ENCODE assay signal across 3 mouse cellular contexts in the genomic region with DNA sequence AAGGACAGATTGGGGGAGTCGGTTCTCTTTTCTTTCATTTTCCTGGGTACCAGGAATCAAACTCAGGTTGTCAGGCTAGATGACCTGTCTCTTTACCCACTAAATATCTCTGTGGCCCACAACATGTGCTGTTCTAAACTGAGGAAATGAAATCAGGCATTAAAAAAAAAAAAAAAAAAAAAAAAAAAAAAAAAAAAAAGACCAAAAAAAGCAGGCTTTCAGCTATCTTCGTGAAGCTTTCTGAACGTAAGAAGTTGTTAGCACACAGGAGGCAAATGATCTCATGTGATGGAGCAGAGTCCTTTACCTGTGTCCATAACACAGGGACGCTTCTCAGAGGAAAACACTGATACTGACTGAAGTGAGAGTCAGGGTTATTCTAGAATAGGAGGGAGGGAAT.
TF ChIP-seq lines count a peak whose summit lies in the region.

No protein-coding gene starts in this region.

TF ChIP-seq in CH12.LX, 34 proteins besides CTCF, POLR2A, EP300 and RAD21:
- no peak for TF ChIP-seq ZKSCAN1 (IDR thresholded peaks at IDR 0.05; ENCODE audit: borderline replicate concordance, low read depth, low read length)
- TF ChIP-seq ZNF384 (IDR thresholded peaks at IDR 0.05; ENCODE audit: low read depth, low read length): peak; percentile 50; the same call in 1 of the 2 replicates
TF ChIP-seq in CH12.LX: peak in this region for 1.

TF ChIP-seq in ES-E14, 5 proteins besides CTCF, POLR2A, EP300 and RAD21:
- TF ChIP-seq ZNF384 (IDR thresholded peaks at IDR 0.05; ENCODE audit: low read depth, low read length) (0 out of 2 replicates have a peak, but pooled peaks have one; percentile 44), MAFK (IDR thresholded peaks at IDR 0.05; ENCODE audit: insufficient read depth, low read depth, low read length) (no peak)

TF ChIP-seq in MEL, 35 proteins besides CTCF, POLR2A, EP300 and RAD21:
- peak; percentile 63; the same call in 1 of the 2 replicates for TF ChIP-seq ZNF384 (IDR thresholded peaks at IDR 0.05; ENCODE audit: low read depth, low read length)
- no peak for TF ChIP-seq ZC3H11A (IDR thresholded peaks at IDR 0.05; ENCODE audit: low read depth, low read length)
